In the genomic region with DNA sequence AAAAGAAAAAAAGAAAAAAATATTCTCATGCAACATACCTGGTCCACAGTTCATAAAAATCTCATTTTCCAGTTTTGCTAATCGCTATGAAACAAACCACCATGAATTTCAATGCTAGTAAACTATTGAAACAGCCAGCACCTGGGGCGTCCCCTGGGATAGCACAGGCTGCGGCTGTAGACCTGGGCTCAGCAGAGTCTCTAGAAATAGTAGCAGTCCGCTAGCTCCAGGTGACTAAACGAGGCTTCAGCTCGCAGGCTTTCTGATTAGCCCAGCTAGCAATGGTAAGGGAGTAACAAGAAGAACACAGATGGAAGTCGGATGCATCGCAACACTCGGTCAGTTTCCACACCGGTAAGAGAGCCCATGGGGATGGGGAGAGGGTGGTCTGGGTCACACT, we compare ENCODE assay signal across 31 mouse cellular contexts. TPM values are rescaled to one million over a fixed set of nuclear protein-coding genes. Genes with fewer than 3 reads are reported as not detected.
A peak's percentile ranks its signal among the peaks of the same experiment; 100 is the strongest.
DNase-seq lines count a peak whose midpoint lies in the region; ATAC-seq lines count a peak whose summit lies in the region.
"Had no signal": no experiment of that assay in that cellular context is flagged by ENCODE, and none has a peak within 500 bp of the region (broad histone marks: within the 10 kb centered on the region; RNA-seq: fewer than 3 reads in every experiment).

No protein-coding gene starts in this region.

- H3K9ac ChIP-seq in limb, embryonic 11.5 days (ENCODE audit: low read length) = no peak overlapping the region
- H3K9ac ChIP-seq: forebrain, embryonic 13.5 days; hindbrain, embryonic 15.5 days; limb, embryonic 15.5 days; liver, embryonic 13.5 days; midbrain, embryonic 15.5 days had no signal

- 0 out of 2 replicates have a peak, but pooled peaks cover 4% of the 10 kb centered on the region for H3K4me1 ChIP-seq in limb, embryonic 11.5 days (ENCODE audit: control insufficient read depth, insufficient read depth, low read length)
- H3K4me1 ChIP-seq in limb, embryonic 10.5 days = no peaks in the 10 kb centered on the region; the same call in 1 of the 2 replicates
- H3K4me1 ChIP-seq: forebrain, embryonic 13.5 days; limb, embryonic 15.5 days; liver, embryonic 13.5 days; midbrain, embryonic 15.5 days had no signal

- no peaks in the 10 kb centered on the region for H3K27me3 ChIP-seq in limb, embryonic 11.5 days (ENCODE audit: control insufficient read depth, insufficient read depth, low read length)
- no peaks in the 10 kb centered on the region for H3K27me3 ChIP-seq in limb, embryonic 10.5 days (ENCODE audit: low read depth, poor library complexity, severe bottlenecking)
- H3K27me3 ChIP-seq: forebrain, embryonic 13.5 days; hindbrain, embryonic 15.5 days; limb, embryonic 15.5 days; liver, embryonic 13.5 days; midbrain, embryonic 15.5 days had no signal

- H3K9me3 ChIP-seq in limb, embryonic 11.5 days (ENCODE audit: control insufficient read depth, low read length) = no peaks in the 10 kb centered on the region
- H3K9me3 ChIP-seq in limb, embryonic 10.5 days (replicated peaks) = no peaks in the 10 kb centered on the region
- H3K9me3 ChIP-seq: forebrain, embryonic 13.5 days; hindbrain, embryonic 10.5 days; hindbrain, embryonic 15.5 days; limb, embryonic 15.5 days; liver, embryonic 13.5 days; midbrain, embryonic 15.5 days had no signal

- H3K4me2 ChIP-seq in limb, embryonic 11.5 days (ENCODE audit: low read depth, severe bottlenecking) = no peak overlapping the region
- H3K4me2 ChIP-seq: forebrain, embryonic 13.5 days; hindbrain, embryonic 15.5 days; limb, embryonic 15.5 days; liver, embryonic 13.5 days; midbrain, embryonic 15.5 days had no signal

- H3K36me3 ChIP-seq in limb, embryonic 11.5 days (ENCODE audit: control insufficient read depth, insufficient read depth, low read length) = no peaks in the 10 kb centered on the region
- H3K36me3 ChIP-seq in limb, embryonic 10.5 days = no peaks in the 10 kb centered on the region
- H3K36me3 ChIP-seq: hindbrain, embryonic 10.5 days; hindbrain, embryonic 15.5 days; limb, embryonic 15.5 days; liver, embryonic 13.5 days; midbrain, embryonic 15.5 days had no signal

- peak; percentile 27 for DNase-seq in limb, embryonic 11.5 days (ENCODE audit: low spot score)
- no peak for DNase-seq in limb, embryonic 10.5 days (ENCODE audit: low spot score)
- peak; percentile 32 for DNase-seq in brain, adult 2 months (ENCODE audit: low read depth, low spot score)
- DNase-seq in cerebellum, adult 8-10 months = peak; percentile 24
- DNase-seq in cerebellum, postnatal 25 days = peak; percentile 40 to 46
- DNase-seq in ovary, adult 18-20 months (ENCODE audit: low spot score) = no peak
- DNase-seq in urinary bladder, postnatal 25 days (ENCODE audit: low spot score) = no peak
- DNase-seq: adrenal gland, postnatal 14 days; gastrocnemius, postnatal 14 days; heart, postnatal 14 days; kidney, adult 11 months; kidney, postnatal 14 days; liver, embryonic 13.5 days; lung, adult 18-20 months; lung, postnatal 10 days; right cerebral cortex, postnatal 14 days; thymus, postnatal 25 days had no signal

- no peak for ATAC-seq in limb, embryonic 11.5 days (ENCODE audit: insufficient number of reproducible peaks, low FRiP score, low TSS enrichment, low read depth)
- ATAC-seq: forebrain, embryonic 13.5 days; inflammation-experienced regulatory T-cells, adult 6 months; midbrain, embryonic 15.5 days had no signal

- H3K27ac ChIP-seq in limb, embryonic 11.5 days (replicated peaks; ENCODE audit: low read depth, low read length) = no peak overlapping the region
- H3K27ac ChIP-seq in limb, embryonic 10.5 days = no peak overlapping the region
- H3K27ac ChIP-seq: forebrain, embryonic 13.5 days; hindbrain, embryonic 10.5 days; hindbrain, embryonic 15.5 days; left cerebral cortex, adult 2 months; limb, embryonic 15.5 days; liver, embryonic 13.5 days; macrophage; midbrain, embryonic 15.5 days had no signal

- 86% methylated on average over 10 of the region's 10 CpGs for WGBS in limb, embryonic 11.5 days
- 86% methylated on average over 10 of the region's 10 CpGs for WGBS in limb, embryonic 10.5 days

- no peak overlapping the region for H3K4me3 ChIP-seq in limb, embryonic 11.5 days (ENCODE audit: low read depth, low read length)
- no peak overlapping the region for H3K4me3 ChIP-seq in limb, embryonic 10.5 days
- H3K4me3 ChIP-seq: forebrain, embryonic 13.5 days; hindbrain, embryonic 10.5 days; hindbrain, embryonic 15.5 days; left cerebral cortex, adult 2 months; limb, embryonic 15.5 days; liver, embryonic 13.5 days; midbrain, embryonic 15.5 days had no signal

RNA-seq across cellular contexts. Expression of a gene that starts 30.0 kb away (rescaled TPM):
- not detected in 2 replicates for polyA plus RNA-seq in limb, embryonic 11.5 days (2014; fragmentation: Nextera tagmentation; extraction: Ambion mirVana)
- not detected in 2 replicates for polyA plus RNA-seq in limb, embryonic 10.5 days (2016; fragmentation: Nextera tagmentation; extraction: Ambion mirVana)
- polyA plus RNA-seq: embryonic facial prominence, embryonic 11.5 days; forebrain, embryonic 13.5 days; heart, embryonic 14.5 days; hindbrain, embryonic 10.5 days; kidney, embryonic 14.5 days; limb, embryonic 15.5 days; liver, embryonic 13.5 days; macrophage; neural tube, embryonic 11.5 days; small intestine, adult 2 months; stomach, embryonic 14.5 days had no signal

Comparison
In these comparisons a context has a peak if more than half of its experiments do, and no peak if none do; other contexts are left out.
1. DNase-seq: peak in limb, embryonic 11.5 days (single experiment), brain, adult 2 months (single experiment), cerebellum, adult 8-10 months (single experiment) and cerebellum, postnatal 25 days (2 of 2); none in limb, embryonic 10.5 days (single experiment), ovary, adult 18-20 months (single experiment) and urinary bladder, postnatal 25 days (single experiment).